Mouse (Mus musculus): ENCODE measurements around the gene BC051142.

DNA sequence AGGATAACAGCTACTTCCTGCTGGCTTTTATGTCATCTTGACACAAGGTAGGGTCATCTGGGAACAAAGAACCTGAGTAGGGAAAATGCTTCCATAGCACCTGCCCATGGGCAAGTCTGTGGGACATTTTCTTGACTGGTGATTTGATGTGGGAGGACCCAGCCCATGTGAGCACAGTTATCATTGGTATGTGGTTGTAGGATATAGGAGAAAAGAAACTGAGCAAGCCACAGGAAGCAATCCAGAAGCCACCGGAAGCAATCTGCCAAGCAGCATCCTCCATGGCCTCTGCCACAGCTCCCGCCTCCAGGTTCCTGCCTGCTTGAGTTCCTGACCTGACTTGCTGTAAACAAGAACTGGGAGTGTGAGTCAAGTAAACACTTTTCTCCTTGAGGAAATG is 71.9 kb downstream of the BC051142 start:
- no peak for TF ChIP-seq CTCF (IDR thresholded peaks at IDR 0.05; ENCODE audit: low read depth)
- no peak for TF ChIP-seq EP300 (IDR thresholded peaks at IDR 0.05; ENCODE audit: low read depth)
